Mouse (Mus musculus) thymus, adult 18-20 months (tissue): ENCODE results near the gene Pld4.
A peak's percentile ranks its signal among the peaks of the same experiment; 100 is the strongest.

Experiments
- DNase-seq, 2 experiments: peaks; one replicate each; pipeline ENCODE4 v3.0.0; 2022; ENCODE audit warnings: mixed read lengths in 2 of 2

The Pld4 gene

GRCm38 (mm10) chr12:112767036-112767890 is 6.8 kb downstream of the Pld4 start:
- no peak for DNase-seq

GRCm38 (mm10) chr12:112768166-112768565 is 7.7 kb downstream of the Pld4 start:
- DNase-seq: no peak

- no peak for DNase-seq
Measured at GRCm38 (mm10) chr12:112769031-112769430, 8.6 kb downstream of the Pld4 start.

- no peak for DNase-seq
Measured at GRCm38 (mm10) chr12:112769751-112770150, 9.3 kb downstream of the Pld4 start.

GRCm38 (mm10) chr12:112770396-112770795 is 9.9 kb downstream of the Pld4 start:
- DNase-seq: no peak

GRCm38 (mm10) chr12:112772306-112772705 is 11.9 kb downstream of the Pld4 start:
- DNase-seq: no peak

GRCm38 (mm10) chr12:112773366-112773765 is 12.9 kb downstream of the Pld4 start:
- no peak for DNase-seq

GRCm38 (mm10) chr12:112774026-112774425 is 13.6 kb downstream of the Pld4 start:
- no peak for DNase-seq

GRCm38 (mm10) chr12:112774481-112774880 is 14.0 kb downstream of the Pld4 start:
- no peak for DNase-seq

GRCm38 (mm10) chr12:112791026-112791425 is 30.6 kb downstream of the Pld4 start:
- no peak for DNase-seq

GRCm38 (mm10) chr12:112793601-112794355 is 33.3 kb downstream of the Pld4 start:
- no peak for DNase-seq

- DNase-seq: no peak
Measured at GRCm38 (mm10) chr12:112794356-112794816, 33.9 kb downstream of the Pld4 start.

GRCm38 (mm10) chr12:112794998-112795397 is 34.5 kb downstream of the Pld4 start:
- no peak for DNase-seq

GRCm38 (mm10) chr12:112795466-112796104 is 35.1 kb downstream of the Pld4 start:
- DNase-seq: no peak

- DNase-seq: no peak
Measured at GRCm38 (mm10) chr12:112796551-112797510, 36.4 kb downstream of the Pld4 start.

GRCm38 (mm10) chr12:112797672-112798331 is 37.3 kb downstream of the Pld4 start:
- DNase-seq: no peak

GRCm38 (mm10) chr12:112798332-112798681 is 37.9 kb downstream of the Pld4 start:
- DNase-seq: no peak

- no peak for DNase-seq
Measured at GRCm38 (mm10) chr12:112798716-112799115, 38.3 kb downstream of the Pld4 start.

GRCm38 (mm10) chr12:112799237-112799970 is 38.9 kb downstream of the Pld4 start:
- DNase-seq: no peak

- peak; percentile 53 to 64 for DNase-seq
Measured at GRCm38 (mm10) chr12:112800476-112800875, 40.0 kb downstream of the Pld4 start.
